Mouse (Mus musculus) MEL (cell line): ENCODE measurements around the gene Hs6st3. TPM values are rescaled to one million over a fixed set of nuclear protein-coding genes. Genes with fewer than 3 reads are reported as not detected.
A peak's percentile ranks its signal among the peaks of the same experiment; 100 is the strongest.

Source experiments
- DNase-seq: peaks from one replicate; pipeline ENCODE4 v3.0.0; 2011; ENCODE audit warnings: low read depth, low spot score
- H3K27ac ChIP-seq: 2 replicates; pipeline ENCODE4 v1.5.1; 2012; ENCODE audit warnings: low read depth, mild to moderate bottlenecking, control low read depth, low read length, moderate library complexity; ENCODE audit not compliant: control insufficient read depth
- H3K27me3 ChIP-seq, 2 experiments: fragments of 150-350 bp in 1 of 2; sonication (generic) in 1 of 2; 2 replicates each; pipeline ENCODE4 v1.6.1; 2012; ENCODE audit warnings: low read length in 2 of 2, mild to moderate bottlenecking in 2 of 2, improper control_type of control experiment in 1 of 2, moderate library complexity in 1 of 2; ENCODE audit not compliant: insufficient read depth in 2 of 2, control insufficient read depth in 1 of 2
- H3K36me3 ChIP-seq, 2 experiments: 2 replicates each; pipeline ENCODE4 v1.6.1; 2012 to 2014; ENCODE audit warnings: low read length in 2 of 2, improper control_type of control experiment in 1 of 2, inconsistent platforms in 1 of 2, mild to moderate bottlenecking in 1 of 2; ENCODE audit not compliant: insufficient read depth in 2 of 2, control insufficient read depth in 1 of 2
- H3K4me1 ChIP-seq, 2 experiments: fragments of 150-350 bp in 1 of 2; sonication (generic) in 1 of 2; 2 replicates each; pipeline ENCODE4 v1.6.1; 2012; ENCODE audit warnings: low read length in 2 of 2, improper control_type of control experiment in 1 of 2, mild to moderate bottlenecking in 1 of 2; ENCODE audit not compliant: insufficient read depth in 2 of 2, control insufficient read depth in 1 of 2
- H3K4me3 ChIP-seq, 2 experiments: fragments of 150-350 bp in 1 of 2; sonication (generic) in 1 of 2; 2 replicates each; pipeline ENCODE4 v1.5.1; 2012; ENCODE audit warnings: low read depth in 2 of 2, low read length in 2 of 2, mild to moderate bottlenecking in 2 of 2, moderate library complexity in 2 of 2, control low read depth in 1 of 2, improper control_type of control experiment in 1 of 2; ENCODE audit not compliant: control insufficient read depth in 1 of 2, insufficient read depth in 1 of 2
- H3K79me2 ChIP-seq: 2 replicates; pipeline ENCODE4 v1.6.1; 2012; ENCODE audit warnings: mild to moderate bottlenecking, low read length, moderate library complexity; ENCODE audit not compliant: control insufficient read depth, poor library complexity, insufficient read depth
- H3K9ac ChIP-seq: 2 replicates; pipeline ENCODE4 v1.6.1; 2012; ENCODE audit warnings: low read depth, mild to moderate bottlenecking, control low read depth, low read length, moderate library complexity; ENCODE audit not compliant: control insufficient read depth, poor library complexity, severe bottlenecking
- H3K9me3 ChIP-seq: fragments of 150-350 bp; sonication (generic); replicated peaks from 2 replicates; pipeline ENCODE4 v1.6.1; 2012; ENCODE audit warnings: mild to moderate bottlenecking, low read length, improper control_type of control experiment, moderate library complexity; ENCODE audit not compliant: insufficient read depth
- CTCF ChIP-seq, 3 experiments: IDR thresholded peaks in 2 of 3; conservative IDR thresholded peaks in 1 of 3; 2 replicates each; pipeline ENCODE4 v1.5.1; 2011 to 2012; ENCODE audit warnings: low read length in 3 of 3, low read depth in 2 of 3, mild to moderate bottlenecking in 2 of 3, improper control_type of control experiment in 1 of 3, inconsistent platforms in 1 of 3, mixed read lengths in 1 of 3, moderate library complexity in 1 of 3; ENCODE audit not compliant: control insufficient read depth in 1 of 3, insufficient read depth in 1 of 3, poor library complexity in 1 of 3, severe bottlenecking in 1 of 3
- ELF1 ChIP-seq: IDR thresholded peaks from 2 replicates; pipeline ENCODE4 v1.6.1; 2014; ENCODE audit warnings: low read depth, mild to moderate bottlenecking, inconsistent platforms, low read length, improper control_type of control experiment, moderate library complexity
- EP300 ChIP-seq, 2 experiments: IDR thresholded peaks; 2 replicates each; pipeline ENCODE4 v1.6.1; 2011; ENCODE audit warnings: improper control_type of control experiment in 2 of 2, low read length in 2 of 2, low read depth in 1 of 2, mild to moderate bottlenecking in 1 of 2
- ETS1 ChIP-seq: IDR thresholded peaks from 2 replicates; pipeline ENCODE4 v1.6.1; 2012; ENCODE audit warnings: low read depth, mild to moderate bottlenecking, inconsistent platforms, low read length, improper control_type of control experiment, moderate library complexity
- GABPA ChIP-seq: IDR thresholded peaks from 2 replicates; pipeline ENCODE4 v1.6.1; 2012; ENCODE audit warnings: low read depth, mild to moderate bottlenecking, inconsistent platforms, low read length, improper control_type of control experiment, moderate library complexity
- JUND ChIP-seq: IDR thresholded peaks from 2 replicates; pipeline ENCODE4 v1.6.1; 2011; ENCODE audit warnings: low read depth, mild to moderate bottlenecking, improper control_type of control experiment, low read length
- KAT2A ChIP-seq: conservative IDR thresholded peaks from 2 replicates; pipeline ENCODE4 v1.6.1; 2012; ENCODE audit warnings: low read depth, low read length, improper control_type of control experiment, inconsistent platforms
- MAFK ChIP-seq: IDR thresholded peaks from 2 replicates; pipeline ENCODE4 v1.6.1; 2011; ENCODE audit warnings: low read depth, mild to moderate bottlenecking, low read length, improper control_type of control experiment, borderline replicate concordance
- MXI1 ChIP-seq: IDR thresholded peaks from 2 replicates; pipeline ENCODE4 v1.6.1; 2011; ENCODE audit warnings: mild to moderate bottlenecking, low read depth, low read length, improper control_type of control experiment
- MYB ChIP-seq: IDR thresholded peaks from 2 replicates; pipeline ENCODE4 v1.6.1; 2011; ENCODE audit warnings: mild to moderate bottlenecking, low read depth, low read length, improper control_type of control experiment
- NRF1 ChIP-seq: IDR thresholded peaks from 2 replicates; pipeline ENCODE4 v1.6.1; 2014; ENCODE audit warnings: low read depth, mild to moderate bottlenecking, inconsistent platforms, low read length, improper control_type of control experiment, moderate library complexity; ENCODE audit not compliant: poor library complexity, insufficient read depth, severe bottlenecking
- POLR2AphosphoS5 ChIP-seq: IDR thresholded peaks from 2 replicates; pipeline ENCODE4 v1.6.1; 2012; ENCODE audit warnings: low read depth, borderline replicate concordance, mild to moderate bottlenecking, inconsistent platforms, low read length, moderate library complexity, mixed read lengths
- SIN3A ChIP-seq: IDR thresholded peaks from 2 replicates; pipeline ENCODE4 v1.6.1; 2012; ENCODE audit warnings: low read length, improper control_type of control experiment, inconsistent platforms
- SMC3 ChIP-seq: IDR thresholded peaks from 2 replicates; pipeline ENCODE4 v1.6.1; 2011; ENCODE audit warnings: low read depth, low read length, improper control_type of control experiment
- TBP ChIP-seq: IDR thresholded peaks from 2 replicates; pipeline ENCODE4 v1.8.0; 2011; ENCODE audit warnings: low read depth, low read length, improper control_type of control experiment
- TCF12 ChIP-seq: IDR thresholded peaks from 2 replicates; pipeline ENCODE4 v1.6.1; 2014; ENCODE audit warnings: low read depth, mild to moderate bottlenecking, inconsistent platforms, low read length, improper control_type of control experiment, moderate library complexity
- USF2 ChIP-seq, 2 experiments: IDR thresholded peaks; 2 replicates each; pipeline ENCODE4 v1.6.1; 2011 to 2012; ENCODE audit warnings: improper control_type of control experiment in 2 of 2, low read length in 2 of 2, borderline replicate concordance in 1 of 2, inconsistent platforms in 1 of 2, low read depth in 1 of 2, mild to moderate bottlenecking in 1 of 2; ENCODE audit not compliant: insufficient read depth in 1 of 2
- ZC3H11A ChIP-seq: IDR thresholded peaks from 2 replicates; pipeline ENCODE4 v1.6.1; 2012; ENCODE audit warnings: low read depth, mild to moderate bottlenecking, inconsistent platforms, low read length, improper control_type of control experiment
- ZKSCAN1 ChIP-seq: IDR thresholded peaks from 2 replicates; pipeline ENCODE4 v1.6.1; 2012; ENCODE audit warnings: low read depth, mild to moderate bottlenecking, inconsistent platforms, low read length, improper control_type of control experiment, moderate library complexity
- polyA plus RNA-seq, 2 experiments: library from polyadenylated mRNA; stranded (reverse) in 1 of 2; unstranded in 1 of 2; fragments of >175 nt in 1 of 2; fragments of >200 nt in 1 of 2; gene quantifications; 2 replicates each; pipeline versions ENCODE4 v1.2.1 to v1.2.4; 2012; ENCODE audit warnings: low replicate concordance in 2 of 2, low read depth in 1 of 2; ENCODE audit not compliant: insufficient read length in 2 of 2, insufficient read depth in 1 of 2, missing spikeins in 1 of 2
- total RNA-seq: library from RNA; depleted of rRNA; stranded (reverse); fragments of 300-350 nt; gene quantifications from 2 replicates; pipeline ENCODE4 v1.2.3, GENCODE M21; 2012

The Hs6st3 gene
- total and polyA plus RNA-seq, 3 experiments: not detected

- TF ChIP-seq MYB: peak; percentile 92
- TF ChIP-seq NRF1: no peak
- TF ChIP-seq SMC3: no peak
- TF ChIP-seq MAFK: no peak
- TF ChIP-seq EP300 (IDR thresholded peaks at IDR 0.05; ENCODE audit: low read depth in 1 of 2, low read length in 2 of 2): peak; percentile 77 to 87
Observed at GRCm38 (mm10) chr14:119714712-119715111, 576.6 kb downstream of the Hs6st3 start (continued).

GRCm38 (mm10) chr14:119717323-119717722 is 579.2 kb downstream of the Hs6st3 start:
- no peak overlapping the region for H3K4me3 ChIP-seq
- no peaks in the 10 kb centered on the region for H3K79me2 ChIP-seq
- H3K9ac ChIP-seq: no peak overlapping the region
- H3K4me1 ChIP-seq: peaks cover 4 to 11% of the 10 kb centered on the region in 2 experiments
- H3K27me3 ChIP-seq: no peaks in the 10 kb centered on the region
- H3K9me3 ChIP-seq: no peaks in the 10 kb centered on the region
- H3K27ac ChIP-seq: no peak overlapping the region
- H3K36me3 ChIP-seq: peaks cover 0 to 5% of the 10 kb centered on the region in 2 experiments; a peak in 2 of 4 replicates
- DNase-seq: no peak
- TF ChIP-seq ZKSCAN1: no peak
- TF ChIP-seq ETS1: no peak
- TF ChIP-seq MXI1: no peak
- TF ChIP-seq JUND: no peak
- no peak for TF ChIP-seq CTCF (IDR thresholded peaks at IDR 0.05 in 2 of 3, conservative IDR thresholded peaks at IDR 0.05 in 1 of 3; ENCODE audit: control insufficient read depth in 1 of 3, insufficient read depth in 1 of 3, low read depth in 2 of 3, low read length in 3 of 3, poor library complexity in 1 of 3, severe bottlenecking in 1 of 3)
- TF ChIP-seq TBP: no peak
- no peak for TF ChIP-seq SMC3
- TF ChIP-seq NRF1: no peak
- TF ChIP-seq KAT2A: no peak
- no peak for TF ChIP-seq TCF12
- no peak for TF ChIP-seq POLR2AphosphoS5
- TF ChIP-seq USF2 (IDR thresholded peaks at IDR 0.05; ENCODE audit: borderline replicate concordance in 1 of 2, insufficient read depth in 1 of 2, low read depth in 1 of 2, low read length in 2 of 2): no peak
- TF ChIP-seq GABPA: no peak
- no peak for TF ChIP-seq ZC3H11A
- no peak for TF ChIP-seq MYB
- TF ChIP-seq ELF1: no peak
- TF ChIP-seq SIN3A: no peak

- no peak overlapping the region for H3K27ac ChIP-seq
- H3K4me3 ChIP-seq: no peak overlapping the region
- no peaks in the 10 kb centered on the region for H3K27me3 ChIP-seq
- DNase-seq: no peak
- no peak for TF ChIP-seq ETS1
- no peak for TF ChIP-seq ZKSCAN1
- no peak for TF ChIP-seq MAFK
- TF ChIP-seq, all 39 proteins: peak for 0
- no peaks in the 10 kb centered on the region for H3K36me3 ChIP-seq
- H3K4me1 ChIP-seq: no peaks in the 10 kb centered on the region
- H3K9ac ChIP-seq: no peak overlapping the region
- no peaks in the 10 kb centered on the region for H3K79me2 ChIP-seq
- no peaks in the 10 kb centered on the region for H3K9me3 ChIP-seq
Observed at GRCm38 (mm10) chr14:119725102-119725501, 587.0 kb downstream of the Hs6st3 start.
